Mouse (Mus musculus): Measurements from ENCODE around the gene Trim24. TPM values are rescaled to one million over a fixed set of nuclear protein-coding genes. Genes with fewer than 3 reads are reported as not detected.
A peak's percentile ranks its signal among the peaks of the same experiment; 100 is the strongest.

The Trim24 gene
- polyA plus RNA-seq, 1 experiment from 2014 or later, result 8.8 TPM

DNA sequence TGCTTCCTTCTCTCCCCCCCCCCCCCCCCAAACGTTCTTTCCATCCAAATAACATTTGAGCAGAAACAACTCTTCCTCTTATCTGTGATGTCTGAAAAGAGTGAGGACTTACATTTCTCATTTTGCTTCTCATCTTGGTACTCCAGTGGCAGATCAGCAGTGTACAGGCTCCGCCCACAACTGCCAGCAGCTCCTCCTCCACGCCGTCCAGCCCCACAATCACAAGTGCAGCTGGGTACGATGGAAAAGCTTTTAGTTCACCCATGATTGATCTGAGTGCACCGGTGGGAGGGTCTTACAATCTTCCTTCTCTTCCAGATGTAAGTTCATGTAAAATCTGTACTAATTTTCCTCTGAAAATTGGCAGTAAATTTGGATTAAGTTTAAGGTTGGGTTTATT, 80.7 kb downstream of the Trim24 start:
- Histone ChIP-seq H3K36me3 (peaks cover 64% of the 10 kb centered on the region), H3K9ac (no peak overlapping the region), H3K9me3 (replicated peaks) (no peaks in the 10 kb centered on the region), H3K27ac (no peak overlapping the region), H3K4me1 (no peaks in the 10 kb centered on the region), H3K27me3 (replicated peaks) (no peaks in the 10 kb centered on the region), H3K4me3 (no peak overlapping the region), H3K4me2 (no peak overlapping the region)
- ATAC-seq, result no peak
- WGBS (ENCODE audit: insufficient replicate concordance), result 75% methylated on average over 6 of the region's 6 CpGs

DNA sequence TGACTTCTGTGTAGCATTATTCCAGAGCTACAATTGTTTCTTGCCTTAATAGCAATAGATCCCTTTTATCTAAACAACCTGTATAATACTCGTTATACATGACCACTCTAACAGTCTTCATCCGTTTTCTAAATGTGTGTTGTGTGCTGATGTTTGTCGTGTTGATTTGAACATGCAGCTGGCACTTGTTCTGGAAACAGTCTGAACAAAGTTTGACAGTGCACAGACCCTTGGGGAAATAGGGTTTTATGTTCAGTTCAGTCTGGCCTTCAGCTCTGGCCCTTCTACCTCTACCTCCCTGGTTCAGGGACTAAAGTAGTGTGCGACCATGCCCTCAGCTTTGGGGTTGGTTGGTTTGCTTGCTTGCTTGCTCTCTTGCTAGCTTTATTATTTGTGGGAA, 96.8 kb downstream of the Trim24 start:
- H3K4me3 ChIP-seq, result no peak overlapping the region
- WGBS (ENCODE audit: insufficient replicate concordance), result 83% methylated on average over 4 of the region's 4 CpGs
- H3K9ac ChIP-seq, result no peak overlapping the region
- no peak for ATAC-seq
- no peaks in the 10 kb centered on the region for H3K9me3 ChIP-seq (replicated peaks)
- H3K27me3 ChIP-seq (replicated peaks), result no peaks in the 10 kb centered on the region
- no peaks in the 10 kb centered on the region for H3K4me1 ChIP-seq
- H3K4me2 ChIP-seq, result no peak overlapping the region
- peaks cover 62% of the 10 kb centered on the region for H3K36me3 ChIP-seq
- no peak overlapping the region for H3K27ac ChIP-seq

DNA sequence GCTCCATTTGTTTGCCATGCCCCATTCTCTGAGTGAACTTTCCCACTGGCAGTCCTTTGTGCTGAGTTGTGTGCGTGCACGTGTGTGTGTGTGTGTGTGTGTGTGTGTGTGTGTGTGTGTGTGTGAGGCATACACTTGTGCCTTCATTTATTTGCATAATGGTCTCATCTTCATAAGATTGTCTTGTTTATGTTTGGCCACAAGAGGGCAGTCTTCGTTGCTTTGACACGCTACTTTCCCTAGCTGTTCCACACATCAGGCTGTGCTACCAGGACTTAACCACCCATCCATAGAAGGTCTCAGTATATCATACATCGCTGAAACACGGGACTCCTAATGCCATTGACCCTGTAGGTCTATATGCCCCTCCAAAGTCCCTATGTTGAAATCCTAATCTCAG, 136.8 kb downstream of the Trim24 start:
- H3K4me1 ChIP-seq, result no peaks in the 10 kb centered on the region
- H3K9ac ChIP-seq, result no peak overlapping the region
- no peaks in the 10 kb centered on the region for H3K36me3 ChIP-seq
- no peak overlapping the region for H3K4me3 ChIP-seq
- H3K4me2 ChIP-seq, result no peak overlapping the region
- WGBS (ENCODE audit: insufficient replicate concordance), result 7% methylated on average over 6 of the region's 6 CpGs
- H3K27ac ChIP-seq, result no peak overlapping the region
- peak; percentile 42; the same call in 1 of the 2 replicates for ATAC-seq
- no peaks in the 10 kb centered on the region for H3K9me3 ChIP-seq (replicated peaks)
- no peaks in the 10 kb centered on the region for H3K27me3 ChIP-seq (replicated peaks)

DNA sequence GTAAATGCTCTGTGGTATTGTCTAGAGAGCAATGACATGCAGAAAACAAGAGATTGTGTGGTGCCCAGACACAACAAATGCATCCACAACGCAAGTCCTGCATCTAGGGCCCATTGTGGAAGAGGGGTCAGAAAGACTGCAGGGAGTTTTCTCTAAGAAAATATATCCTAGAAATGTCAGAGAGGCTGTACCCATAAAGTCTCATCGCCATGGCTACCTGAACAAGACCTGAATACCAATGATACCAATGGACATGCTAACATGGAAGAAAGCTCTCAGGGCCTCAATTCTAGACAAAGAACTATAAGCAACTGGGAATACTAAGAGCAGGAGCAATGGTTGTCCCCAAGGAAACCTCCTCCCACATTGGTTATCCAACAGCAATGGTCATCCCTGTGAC, 142.2 kb downstream of the Trim24 start:
- H3K9ac ChIP-seq, result no peak overlapping the region
- H3K36me3 ChIP-seq, result no peaks in the 10 kb centered on the region
- no peak overlapping the region for H3K27ac ChIP-seq
- no peak for ATAC-seq
- no peaks in the 10 kb centered on the region for H3K9me3 ChIP-seq (replicated peaks)
- H3K4me3 ChIP-seq, result no peak overlapping the region
- 69% methylated on average over 2 of the region's 2 CpGs for WGBS (ENCODE audit: insufficient replicate concordance)
- H3K27me3 ChIP-seq (replicated peaks), result no peaks in the 10 kb centered on the region
- no peak overlapping the region for H3K4me2 ChIP-seq
- H3K4me1 ChIP-seq, result no peaks in the 10 kb centered on the region

Other genes with a start within 250 kb of the Trim24 start
- 0.05 TPM in 1 of 2 replicates, not detected in the other for gene Svopl, start 176.2 kb downstream of the Trim24 start, polyA plus RNA-seq (2016; fragmentation: Nextera tagmentation; extraction: Ambion mirVana)
- gene Tmem213, start 238.4 kb downstream of the Trim24 start, polyA plus RNA-seq (2016; fragmentation: Nextera tagmentation; extraction: Ambion mirVana), result not detected in 2 replicates

Data from liver, embryonic 12.5 days (tissue).